Mouse (Mus musculus) skeletal muscle tissue, adult 2 months (tissue): ENCODE measurements around the gene Idh3a.

ENCODE experiments used
- DNase-seq: peaks from one replicate; pipeline ENCODE4 v3.0.0-alpha.2; 2012; ENCODE audit warnings: low read depth, low spot score

The Idh3a gene

DNA sequence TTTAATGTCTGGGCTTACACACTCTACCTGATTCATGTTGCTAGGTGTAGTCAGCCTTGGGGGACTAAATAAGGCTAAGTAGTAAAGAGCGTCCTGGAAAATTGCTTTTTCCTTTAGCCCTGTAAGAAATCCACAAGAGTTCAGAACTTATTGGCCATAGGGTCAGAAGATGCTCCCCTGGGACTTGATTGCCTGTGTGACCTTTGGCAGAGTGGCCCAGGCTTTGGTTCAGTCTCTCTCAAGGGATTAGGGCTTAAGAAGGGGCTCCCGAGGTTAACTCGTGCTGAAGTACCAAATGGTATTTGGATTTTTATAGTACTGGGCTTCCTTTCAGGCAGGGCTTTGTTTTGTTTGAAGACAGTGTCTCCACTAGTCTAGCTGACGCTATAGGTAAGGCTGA, 1.7 kb downstream of the Idh3a start:
- DNase-seq = peak; percentile 36

DNA sequence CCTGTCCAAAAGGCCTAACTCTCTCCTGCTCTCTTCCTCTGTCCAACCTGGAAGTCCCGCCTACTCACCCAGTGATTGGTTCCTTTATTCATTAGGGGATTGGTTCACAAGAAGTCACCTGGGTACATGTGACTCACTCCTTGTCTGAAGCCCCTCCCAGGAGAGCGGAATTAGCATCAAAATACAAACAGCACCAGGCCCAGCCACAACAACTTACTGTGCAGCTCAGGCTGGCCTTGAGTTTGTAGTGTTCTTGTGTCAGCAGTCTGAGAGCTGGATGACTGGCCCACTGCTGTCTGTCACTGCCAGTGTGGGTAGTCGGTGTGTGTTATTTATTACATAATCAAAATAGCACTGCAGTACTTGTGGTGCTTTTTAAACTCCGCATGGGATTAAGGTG, 7.5 kb downstream of the Idh3a start:
- peak; percentile 53 for DNase-seq

DNA sequence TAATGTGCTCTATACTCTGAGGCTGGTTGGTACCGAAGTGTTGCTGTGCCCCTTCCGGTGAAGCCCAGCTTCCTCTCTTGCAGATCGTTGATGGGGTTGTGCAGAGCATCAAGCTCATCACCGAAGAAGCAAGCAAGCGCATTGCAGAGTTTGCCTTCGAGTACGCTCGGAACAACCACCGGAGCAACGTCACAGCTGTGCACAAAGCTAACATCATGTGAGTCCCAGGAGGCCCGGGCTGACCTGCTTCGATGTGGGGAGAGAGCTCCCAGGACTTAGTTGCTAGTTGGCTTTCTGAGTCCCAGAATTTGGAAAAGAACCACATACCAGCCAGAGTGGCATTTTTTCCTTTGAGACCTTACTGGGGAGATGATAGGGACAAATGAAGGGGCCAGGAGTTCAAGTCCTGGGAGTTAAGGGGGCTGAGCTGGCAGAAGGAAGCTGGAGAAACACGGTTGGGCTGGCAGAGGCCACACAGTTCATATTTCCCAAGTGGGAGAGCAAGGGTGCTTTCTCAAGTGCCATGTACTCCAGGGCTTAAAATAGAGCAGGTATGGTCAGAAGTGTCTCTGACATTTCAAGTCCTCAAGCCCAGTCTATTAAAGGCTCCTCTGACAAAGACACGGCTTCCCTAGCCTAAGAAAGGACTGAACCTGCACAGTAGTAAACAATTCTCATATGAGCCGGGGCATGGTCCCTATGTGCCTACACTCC, 10.8 kb downstream of the Idh3a start:
- peak; percentile 81 for DNase-seq

DNA sequence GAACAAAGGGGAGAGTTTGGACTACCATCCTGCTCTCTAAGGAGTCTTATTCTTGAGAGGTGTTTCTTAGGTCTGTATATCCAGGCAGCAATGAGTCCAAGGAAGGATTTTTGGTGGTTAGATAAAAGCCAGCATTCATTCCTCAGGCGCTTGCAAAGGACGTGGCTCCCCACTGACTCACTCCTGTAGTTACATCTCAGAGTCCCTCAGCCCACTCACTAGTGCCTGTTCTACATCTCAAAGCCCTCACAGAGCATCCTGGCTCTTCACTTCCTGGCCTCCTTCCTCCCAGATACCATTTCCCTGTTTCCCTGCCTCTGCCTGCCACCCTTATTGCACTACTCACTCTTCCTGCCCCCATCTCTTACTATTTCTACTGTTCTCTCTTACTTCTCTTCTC, 16.3 kb downstream of the Idh3a start:
- DNase-seq = no peak

DNA sequence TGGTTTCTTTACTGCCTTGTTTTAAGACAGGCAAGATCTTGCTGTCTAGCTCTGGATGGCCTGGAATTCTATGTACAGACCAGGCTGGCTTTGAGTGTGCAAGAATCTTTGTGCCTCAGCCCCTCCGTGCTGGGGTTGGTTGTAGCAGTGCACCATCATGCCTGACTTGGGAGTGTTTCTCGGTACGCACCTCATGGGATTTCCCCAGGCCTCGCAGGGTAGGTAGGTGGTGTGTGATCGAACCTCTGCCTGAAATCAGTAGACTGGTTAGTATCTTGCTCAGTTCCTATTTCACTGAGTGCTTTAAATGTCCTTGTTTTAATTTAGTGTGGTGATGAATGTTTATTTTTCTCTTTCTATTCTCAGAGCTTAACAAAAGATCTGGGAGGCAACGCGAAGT, 16.8 kb downstream of the Idh3a start:
- no peak for DNase-seq

DNA sequence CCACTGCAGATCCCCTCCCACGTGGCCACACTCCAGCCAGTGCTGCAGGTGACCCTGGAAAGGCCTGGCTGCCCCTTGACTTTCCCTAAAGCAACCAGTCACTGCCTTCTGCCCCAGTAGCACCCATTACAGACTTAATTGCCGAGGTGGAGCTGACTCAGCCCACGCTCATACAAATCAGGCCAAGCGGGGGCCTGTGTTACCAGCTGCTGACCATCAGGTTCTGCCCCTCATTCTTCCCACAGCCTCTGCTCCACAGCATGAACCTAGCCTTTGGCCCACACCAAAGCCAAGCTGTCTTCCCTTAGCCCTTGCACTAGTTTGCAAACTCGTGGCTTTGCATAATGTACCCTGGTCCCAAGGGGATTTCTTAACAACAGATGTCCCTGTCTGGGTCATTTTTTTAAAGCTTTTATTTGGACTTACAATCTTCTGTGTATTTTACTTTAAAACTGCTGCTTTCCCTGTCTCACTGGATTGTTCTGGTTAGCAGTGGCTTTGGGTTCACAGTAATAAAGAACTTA, 18.1 kb downstream of the Idh3a start:
- DNase-seq = no peak

DNA sequence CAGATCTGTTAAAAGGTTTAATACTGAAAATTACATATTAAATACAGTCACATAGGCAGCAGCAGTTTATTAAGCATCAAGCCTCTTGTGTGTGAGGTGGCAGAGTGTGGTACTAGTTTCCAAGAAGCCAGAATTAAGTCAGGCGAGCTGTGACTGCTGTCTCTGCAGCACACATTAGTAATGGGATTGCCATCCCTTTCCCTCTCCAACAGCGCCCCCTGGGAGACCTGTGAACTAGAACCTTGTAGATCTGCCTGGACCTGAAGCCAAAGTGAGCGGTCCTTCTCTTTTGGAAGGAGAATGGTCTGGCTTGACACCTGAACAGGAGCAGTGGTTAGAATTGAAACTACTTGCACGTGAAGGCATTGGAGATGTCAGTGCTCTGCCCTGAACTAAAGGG, 18.8 kb downstream of the Idh3a start:
- DNase-seq = peak; percentile 46

DNA sequence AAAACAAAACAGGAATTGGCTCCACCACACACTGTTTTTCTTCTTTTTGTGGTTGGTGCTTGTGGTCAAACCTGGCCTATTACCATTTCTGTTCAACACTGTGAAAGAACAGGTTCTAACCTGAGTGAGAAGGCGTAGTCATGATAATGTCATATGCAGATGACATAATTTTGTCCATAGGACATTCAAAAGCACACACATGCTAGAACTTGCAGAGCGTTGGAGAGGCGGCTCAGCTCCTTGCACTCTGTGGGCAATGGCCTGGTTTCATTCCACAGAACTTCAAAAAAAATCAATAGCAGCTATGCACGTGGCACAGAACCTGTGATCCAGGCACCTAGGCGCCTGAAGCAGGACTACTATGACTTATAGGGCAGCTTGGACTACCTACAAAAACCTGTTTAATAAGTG, 26.7 kb downstream of the Idh3a start:
- DNase-seq = no peak

DNA sequence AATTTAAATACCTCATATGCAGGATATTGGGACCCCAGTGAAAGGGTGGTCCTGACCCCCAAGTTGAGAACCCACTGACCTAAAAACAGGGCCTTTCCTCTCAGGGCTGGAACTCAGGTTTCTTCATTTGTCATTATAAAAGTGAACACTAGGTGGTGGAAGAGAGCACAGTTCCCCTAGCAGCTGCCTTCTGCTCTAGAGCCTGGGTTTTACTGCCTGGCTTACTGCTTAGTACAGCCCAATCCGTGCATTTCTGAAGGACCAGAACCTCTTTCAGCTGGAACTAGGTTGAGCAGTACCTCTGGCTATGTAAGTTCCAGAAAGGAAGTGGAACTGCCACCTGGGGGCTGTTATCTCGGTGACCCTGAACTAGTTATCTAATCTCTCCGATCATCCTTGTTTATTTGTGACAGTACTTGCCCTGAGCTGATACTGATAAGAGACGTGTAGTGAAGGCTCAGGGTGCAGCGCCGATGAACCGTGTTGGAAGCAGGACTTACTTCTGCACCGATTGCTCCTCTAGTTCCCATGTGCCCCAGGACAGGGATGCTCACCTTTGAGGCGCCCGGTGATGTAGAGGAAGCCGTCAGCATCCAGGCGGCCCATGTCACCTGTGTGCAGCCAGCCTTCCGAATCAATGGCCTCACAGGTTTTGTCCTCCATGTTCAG, 28.2 kb downstream of the Idh3a start:
- no peak for DNase-seq

DNA sequence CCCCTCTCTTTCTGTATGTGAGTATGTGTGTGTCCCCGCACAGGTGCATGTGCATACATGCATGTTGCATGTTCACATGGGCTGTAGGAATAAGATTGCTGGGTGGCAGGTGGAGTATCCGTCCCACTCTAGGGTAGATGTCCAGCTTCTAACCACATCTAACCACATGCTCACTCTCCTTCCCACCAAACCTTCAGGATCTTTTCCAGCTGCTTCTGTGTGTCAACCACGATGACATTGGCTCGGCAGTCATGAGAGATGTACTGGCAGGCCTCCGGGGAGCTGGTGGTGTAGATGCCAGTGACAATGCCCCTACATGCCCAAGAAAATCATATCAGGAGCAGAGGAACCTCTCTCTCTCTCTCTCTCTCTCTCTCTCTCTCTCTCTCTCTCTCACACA, 41.1 kb downstream of the Idh3a start:
- no peak for DNase-seq

DNA sequence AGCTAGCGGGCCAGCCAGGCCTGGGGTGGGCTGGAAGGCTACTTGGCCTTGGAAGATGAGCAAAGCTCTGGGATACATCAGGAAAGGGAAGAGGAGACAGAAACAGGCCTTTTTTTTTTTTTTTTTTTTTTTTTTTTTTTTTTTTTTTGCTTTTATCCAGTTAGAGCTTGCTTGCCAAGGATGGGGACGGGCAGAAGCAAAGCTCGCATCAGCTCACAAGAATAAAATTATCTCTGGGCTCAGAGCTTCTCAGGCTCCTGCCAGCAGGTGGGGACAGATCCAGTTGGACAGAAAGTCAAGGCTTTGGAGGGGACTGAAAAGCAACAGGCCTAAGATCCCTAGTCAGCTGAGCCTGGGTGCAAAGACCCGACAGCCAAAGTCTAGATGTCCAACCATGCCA, 42.6 kb downstream of the Idh3a start:
- DNase-seq = no peak

DNA sequence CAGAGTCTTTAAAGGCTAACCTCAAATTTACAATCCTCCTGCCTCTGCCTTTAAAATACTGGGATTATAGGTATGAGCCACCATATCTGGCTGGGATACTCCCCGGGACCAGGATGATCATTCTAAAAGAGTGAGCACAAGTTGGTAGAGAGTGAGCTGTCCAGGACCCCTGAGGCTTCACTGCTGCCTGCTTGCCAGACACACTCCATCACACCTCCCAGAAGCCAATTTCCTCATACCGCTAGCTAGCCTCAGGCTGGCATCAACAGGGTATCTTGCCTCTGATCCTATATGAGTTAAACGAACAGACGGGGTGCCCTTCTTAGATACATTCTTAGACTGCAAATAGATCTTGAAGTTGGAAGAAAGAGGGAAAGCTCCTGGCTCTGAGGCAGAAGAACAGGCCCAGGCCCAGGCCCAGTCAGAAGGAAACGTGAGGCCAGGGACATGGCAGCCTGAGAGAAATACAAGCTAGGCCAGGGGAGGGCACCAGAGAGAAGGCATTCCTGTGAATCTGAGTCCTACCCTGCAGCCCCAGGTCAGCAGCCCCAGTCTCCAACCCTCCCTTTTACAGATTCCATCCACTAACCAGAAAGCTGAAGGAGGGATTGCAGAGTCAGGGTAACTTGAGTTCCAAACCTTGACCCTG, 43.6 kb downstream of the Idh3a start:
- DNase-seq = no peak

DNA sequence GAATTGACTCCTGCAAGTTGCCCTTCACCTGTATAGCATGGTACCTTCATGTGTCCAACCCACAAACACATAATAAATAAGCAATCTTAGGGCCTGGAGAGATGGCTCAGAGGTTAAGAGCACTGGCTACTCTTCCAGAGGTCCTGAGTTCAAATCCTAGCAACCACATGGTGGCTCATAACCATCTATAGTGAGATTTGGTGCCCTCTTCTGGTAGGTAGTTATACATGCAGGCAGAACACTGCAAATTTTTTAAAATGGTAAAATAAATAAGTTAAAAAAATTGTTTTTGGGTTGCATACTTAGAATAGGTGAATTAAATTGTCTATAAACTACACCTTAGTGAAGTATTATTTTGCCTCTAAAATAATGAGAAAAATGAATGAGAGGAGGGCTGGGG, 44.8 kb downstream of the Idh3a start:
- DNase-seq = no peak

DNA sequence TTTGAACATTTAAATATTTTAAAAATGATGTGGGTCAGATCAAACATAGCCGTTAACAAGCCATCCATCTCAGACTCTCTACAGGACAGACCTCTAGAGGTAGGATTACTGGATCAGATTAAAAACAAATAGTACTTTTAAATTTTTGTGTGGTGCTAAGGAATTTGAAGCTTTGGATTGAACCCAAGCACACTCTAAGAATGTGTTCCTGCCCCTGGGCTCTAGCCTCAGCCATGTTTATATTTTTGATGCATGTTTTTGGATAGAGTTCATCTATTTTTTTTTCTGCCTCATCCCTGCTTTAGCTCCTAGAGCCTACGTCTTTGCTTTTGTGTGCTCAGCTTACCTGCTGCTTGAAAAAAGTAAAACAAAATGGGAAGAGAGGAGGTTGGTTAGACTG, 47.3 kb downstream of the Idh3a start:
- DNase-seq = no peak

DNA sequence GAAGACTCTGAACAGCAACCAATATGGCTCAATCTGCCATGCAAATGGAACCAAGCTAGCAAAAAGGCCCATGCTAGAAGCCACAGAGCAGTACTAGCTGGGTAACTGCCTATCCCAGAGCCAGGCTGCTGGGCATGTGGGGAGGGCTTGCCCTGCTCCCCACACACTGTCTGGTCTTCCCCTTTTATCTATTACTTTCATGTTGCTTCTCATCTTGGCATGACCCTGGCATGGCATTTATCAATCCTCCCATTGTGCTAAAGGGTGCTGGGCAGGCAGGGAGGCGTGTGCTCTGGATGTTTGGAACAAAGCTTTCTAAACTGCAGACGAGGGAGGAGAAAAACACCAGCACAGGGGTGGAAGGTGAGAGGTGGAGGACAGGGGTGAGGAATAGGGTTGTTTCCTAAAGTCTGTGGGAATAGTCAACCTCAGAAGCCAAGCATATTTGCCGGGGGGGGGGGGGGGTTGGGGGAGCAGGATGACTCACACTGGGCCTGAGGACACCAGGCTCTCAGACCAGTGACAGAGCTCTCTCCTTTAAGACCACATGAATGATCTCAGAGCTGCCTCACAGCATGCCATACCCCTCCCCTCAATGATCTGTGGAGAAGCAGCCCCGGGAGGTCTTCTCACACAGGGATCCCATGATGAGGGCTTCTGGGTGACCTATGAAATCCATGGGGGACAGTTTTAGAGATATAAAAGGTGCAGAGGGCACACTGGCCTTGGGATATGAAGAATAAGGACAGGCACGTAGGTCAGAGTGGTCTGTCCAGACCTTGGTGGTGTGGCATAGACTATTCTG, 51.6 kb downstream of the Idh3a start:
- DNase-seq = no peak

DNA sequence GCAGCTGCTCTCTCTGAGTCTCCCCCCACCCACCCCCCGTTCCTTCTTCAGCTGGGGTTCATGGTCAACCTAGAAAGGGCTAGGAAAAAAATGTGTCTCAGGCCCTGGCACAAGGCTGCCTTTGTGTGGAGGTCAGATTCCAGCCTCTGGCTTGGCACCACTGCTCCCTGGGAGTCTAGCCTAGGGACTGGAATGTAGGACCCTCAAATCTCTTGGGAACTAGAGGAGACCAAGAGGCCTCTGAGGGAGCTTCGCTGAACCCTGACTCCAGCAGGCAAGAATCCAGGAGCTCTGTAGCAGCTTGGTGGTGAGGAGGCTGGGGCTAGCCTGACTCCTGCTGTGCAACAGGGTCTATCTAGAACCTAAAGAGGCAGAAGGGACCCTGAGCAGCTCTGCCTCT, 53.1 kb downstream of the Idh3a start:
- no peak for DNase-seq

DNA sequence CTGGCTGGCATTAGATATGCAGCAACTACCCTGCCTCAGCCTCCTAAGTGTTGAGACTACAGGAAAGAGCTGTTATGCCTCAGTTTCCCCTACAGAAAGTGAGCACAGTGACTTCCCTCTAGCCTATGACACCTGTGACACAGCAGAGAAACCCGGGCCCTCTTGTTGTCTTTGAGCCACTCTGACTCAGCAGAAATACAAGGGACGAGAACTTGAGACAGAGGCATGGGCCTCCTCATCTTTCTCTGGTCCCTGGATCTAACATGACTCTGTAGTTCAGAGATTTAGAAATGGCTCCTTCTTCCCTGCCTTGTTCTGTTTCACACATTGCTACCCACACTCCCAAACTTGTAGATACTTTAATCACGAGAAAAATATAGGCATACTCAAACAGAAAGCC, 55.4 kb downstream of the Idh3a start:
- no peak for DNase-seq

DNA sequence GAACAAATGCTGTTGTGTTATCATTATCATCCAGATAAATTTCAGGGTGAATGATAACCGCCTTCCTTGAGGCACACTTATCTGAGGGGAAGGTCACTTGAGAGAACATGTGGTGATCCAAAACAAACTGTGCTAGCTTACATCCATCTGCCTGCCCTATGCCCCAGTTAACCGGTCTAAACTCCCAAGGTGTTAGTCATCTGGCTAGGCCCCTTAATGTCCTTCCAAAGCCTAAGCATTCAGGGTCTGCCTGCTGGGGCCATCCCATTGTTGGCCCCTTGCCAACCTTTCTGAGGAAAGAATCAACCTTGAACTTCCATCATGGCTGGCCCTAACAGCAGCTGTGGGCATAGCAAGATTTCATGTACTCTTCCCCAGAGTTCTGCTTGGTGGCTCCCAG, 56.0 kb downstream of the Idh3a start:
- no peak for DNase-seq

DNA sequence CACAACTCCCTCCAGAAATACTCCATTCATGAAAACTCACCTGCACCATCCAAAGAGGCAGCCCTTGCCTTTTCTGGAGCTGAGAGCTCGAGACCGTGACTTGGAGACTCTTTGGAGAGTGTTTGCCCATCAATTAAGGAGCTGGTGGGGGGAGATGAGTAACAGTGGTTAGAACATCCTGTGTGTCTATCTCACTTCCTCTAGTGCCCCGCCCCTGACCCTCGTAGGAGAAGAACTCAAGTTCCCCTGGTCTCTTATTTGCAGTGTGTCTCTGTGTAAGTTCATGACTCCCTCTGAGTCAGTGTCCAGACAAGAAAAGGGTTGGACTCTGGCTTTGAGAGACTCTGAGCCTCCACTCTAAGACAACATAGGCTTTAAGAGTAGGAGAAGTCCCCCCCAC, 56.4 kb downstream of the Idh3a start:
- no peak for DNase-seq

DNA sequence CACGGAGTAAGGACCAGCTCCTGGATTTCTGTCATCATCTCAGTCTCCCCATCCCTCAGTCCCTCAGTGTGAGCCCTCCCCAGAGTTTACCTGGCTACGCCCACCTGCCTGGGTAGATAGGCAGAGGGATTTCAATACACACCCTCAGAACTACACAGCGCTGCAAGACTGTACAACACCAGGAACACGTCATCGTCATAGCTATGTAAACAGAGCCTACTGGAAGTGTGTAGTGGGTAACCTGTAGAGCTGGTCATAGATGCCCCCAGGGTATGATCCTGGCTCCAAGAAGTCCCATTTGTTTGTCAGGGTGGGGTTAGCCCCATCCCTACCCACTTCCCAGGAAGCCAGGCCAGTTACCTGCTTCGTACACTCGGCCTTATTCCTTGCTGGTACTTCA, 57.0 kb downstream of the Idh3a start:
- no peak for DNase-seq

DNA sequence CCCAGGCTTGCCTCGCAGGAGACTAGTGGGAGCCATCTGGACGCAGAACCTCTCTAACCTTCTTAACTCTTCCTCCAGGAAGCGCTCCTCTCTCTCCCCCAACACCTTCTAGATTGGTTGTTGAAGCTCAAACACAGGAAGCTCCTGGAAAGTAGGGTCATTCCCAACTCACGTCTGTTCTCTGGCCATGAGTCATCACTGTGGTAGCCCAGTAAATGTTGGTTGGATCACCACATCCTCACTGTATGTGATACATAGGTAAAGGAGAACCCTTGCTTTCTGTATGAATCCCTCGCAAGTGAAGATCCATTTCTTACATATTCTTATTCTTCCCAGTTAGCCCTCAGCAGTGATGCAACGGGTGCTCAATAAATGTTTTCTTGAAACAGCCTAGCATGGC, 59.4 kb downstream of the Idh3a start:
- DNase-seq = no peak

DNA sequence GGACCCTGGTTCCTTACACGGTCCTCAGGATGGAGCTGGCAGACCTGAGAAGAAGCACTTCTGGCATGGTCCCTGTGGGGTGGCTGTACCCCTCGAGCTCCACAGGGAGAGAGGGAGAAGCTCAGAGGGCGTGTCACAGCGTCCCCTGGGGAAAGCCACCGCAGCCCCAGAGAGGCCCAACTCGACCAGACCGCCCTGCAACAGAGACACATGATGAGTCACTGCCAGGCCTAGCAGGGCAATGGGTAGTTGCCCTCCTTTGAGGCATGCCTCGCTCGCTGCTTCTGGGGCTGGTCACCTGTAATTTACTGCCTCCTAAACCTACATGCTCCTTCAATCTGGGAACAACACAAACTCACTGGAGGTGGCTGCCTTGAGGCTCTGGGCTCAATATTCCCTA, 60.1 kb downstream of the Idh3a start:
- no peak for DNase-seq
